Mouse (Mus musculus) heart, embryonic 15.5 days (tissue): Measurements from ENCODE around the gene Mau2. TPM values are rescaled to one million over a fixed set of nuclear protein-coding genes. Genes with fewer than 3 reads are reported as not detected.
"Not testable (repeated sequence)": the region's sequence is repeated elsewhere in the genome, so short reads cannot be mapped to it uniquely, and the experiment has no call there.

Source experiments
- ATAC-seq: fragments of 200-750 bp; cut with Nextera tagmentation; replicated peaks from 2 replicates; pipeline ENCODE4 v1.8.0; 2017; ENCODE audit warnings: low read depth, moderate TSS enrichment; ENCODE audit not compliant: insufficient number of reproducible peaks, insufficient read depth, low FRiP score
- H3K27ac ChIP-seq: fragments of 300-500 bp; sonication (generic); 2 replicates; pipeline ENCODE4 v1.5.1; 2015; ENCODE audit warnings: mild to moderate bottlenecking, inconsistent platforms
- H3K27me3 ChIP-seq: fragments of 300-500 bp; sonication (generic); 2 replicates; pipeline ENCODE4 v1.6.1; 2015; ENCODE audit warnings: inconsistent platforms
- H3K36me3 ChIP-seq: fragments of 300-500 bp; sonication (generic); 2 replicates; pipeline ENCODE4 v1.6.1; 2015; ENCODE audit warnings: mild to moderate bottlenecking, inconsistent platforms
- H3K4me1 ChIP-seq: fragments of 300-500 bp; sonication (generic); replicated peaks from 2 replicates; pipeline ENCODE4 v1.6.1; 2015; ENCODE audit warnings: inconsistent platforms
- H3K4me2 ChIP-seq: fragments of 300-500 bp; sonication (generic); 2 replicates; pipeline ENCODE4 v1.6.1; 2015; ENCODE audit warnings: inconsistent platforms, mild to moderate bottlenecking, moderate library complexity
- H3K4me3 ChIP-seq: fragments of 300-500 bp; sonication (generic); 2 replicates; pipeline ENCODE4 v1.5.1; 2015; ENCODE audit warnings: mild to moderate bottlenecking, inconsistent platforms
- H3K9ac ChIP-seq: fragments of 300-500 bp; sonication (generic); 2 replicates; pipeline ENCODE4 v1.6.1; 2015; ENCODE audit warnings: mild to moderate bottlenecking, inconsistent platforms
- H3K9me3 ChIP-seq: fragments of 300-500 bp; sonication (generic); replicated peaks from 2 replicates; pipeline ENCODE4 v1.6.1; 2016; ENCODE audit warnings: inconsistent platforms
- WGBS: fragments of 180-500 bp; shearing (Covaris S2); methylation state at CpG from one replicate; pipeline ENCODE4 v1.1.7; 2015; ENCODE audit warnings: mixed read lengths; 5-methylcytosine and 5-hydroxymethylcytosine counted together
- polyA plus RNA-seq: library from polyadenylated mRNA; unstranded; fragments of >200 nt; fragmentation: Nextera tagmentation; extraction: Ambion mirVana; gene quantifications from 2 replicates; pipeline ENCODE4 v1.2.1, GENCODE M21; 2015

Mau2 gene
- polyA plus RNA-seq, 1 experiment from 2014 or later = 32.0 TPM

- Histone ChIP-seq H3K9me3 (no peaks in the 10 kb centered on the region), H3K9ac (no peak overlapping the region), H3K4me3 (no peak overlapping the region), H3K4me1 (no peaks in the 10 kb centered on the region), H3K4me2 (no peak overlapping the region), H3K27me3 (no peaks in the 10 kb centered on the region), H3K27ac (no peak overlapping the region), H3K36me3 (peaks cover 32% of the 10 kb centered on the region)
- ATAC-seq = no peak
- WGBS = 63% methylated on average over 1 of the region's 1 CpGs
These were observed 27.5 kb downstream of the Mau2 start for GRCm38 (mm10) chr8:70015017-70015416.

GRCm38 (mm10) chr8:70012763-70013162 lies 29.8 kb downstream of the Mau2 start:
- no peaks in the 10 kb centered on the region for H3K4me1 ChIP-seq
- ATAC-seq = no peak
- no peak overlapping the region for H3K4me2 ChIP-seq
- H3K9ac ChIP-seq = no peak overlapping the region
- peaks cover 10% of the 10 kb centered on the region for H3K36me3 ChIP-seq
- H3K9me3 ChIP-seq = no peaks in the 10 kb centered on the region
- WGBS = 81% methylated on average over 1 of the region's 1 CpGs
- no peak overlapping the region for H3K27ac ChIP-seq
- no peak overlapping the region for H3K4me3 ChIP-seq
- H3K27me3 ChIP-seq = no peaks in the 10 kb centered on the region

DNA sequence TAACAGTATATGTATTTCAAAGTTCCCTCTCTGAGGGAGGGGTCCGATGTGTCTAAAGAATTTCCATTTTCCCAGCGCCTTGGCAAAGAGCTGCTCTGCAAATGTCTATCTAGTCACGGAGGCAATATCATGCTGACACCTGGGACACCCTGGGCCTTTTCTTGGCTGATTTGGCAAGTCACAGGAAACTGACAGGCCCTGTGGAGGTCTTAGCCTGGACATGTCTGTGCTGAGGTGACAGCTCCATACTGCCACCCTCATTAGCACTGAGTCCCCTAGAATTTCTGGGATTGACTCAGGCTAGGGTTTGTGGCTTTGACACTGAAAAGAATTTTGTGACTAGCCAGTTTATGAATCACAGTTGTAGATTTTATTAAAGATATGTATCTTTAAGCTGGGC lies 30.2 kb downstream of the Mau2 start:
- Histone ChIP-seq H3K4me3 (no peak overlapping the region), H3K36me3 (peaks cover 7% of the 10 kb centered on the region), H3K27me3 (no peaks in the 10 kb centered on the region), H3K9ac (no peak overlapping the region), H3K4me2 (no peak overlapping the region), H3K4me1 (no peaks in the 10 kb centered on the region), H3K9me3 (no peaks in the 10 kb centered on the region), H3K27ac (no peak overlapping the region)
- ATAC-seq = no peak
- WGBS = 68% methylated on average over 3 of the region's 3 CpGs

DNA sequence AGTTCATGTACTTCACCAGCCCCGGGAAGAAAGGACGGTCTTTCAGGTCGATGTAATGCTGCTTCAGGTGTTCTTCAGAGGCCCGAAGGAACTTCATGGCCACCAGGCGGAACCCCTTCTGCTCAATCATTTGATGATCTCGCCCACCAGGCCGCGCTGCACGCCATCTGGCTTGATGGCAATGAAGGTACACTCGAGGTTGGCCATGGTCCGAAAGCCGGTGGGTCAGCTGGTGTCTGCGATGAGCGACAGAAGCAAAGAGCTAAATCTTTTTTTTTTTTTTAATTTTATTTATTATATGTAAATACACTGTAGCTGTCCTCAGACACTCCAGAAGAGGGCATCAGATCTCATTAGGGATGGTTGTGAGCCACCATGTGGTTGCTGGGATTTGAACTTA lies 31.7 kb downstream of the Mau2 start:
- H3K4me2 ChIP-seq, ATAC-seq, H3K27ac ChIP-seq, H3K4me3 ChIP-seq, H3K4me1 ChIP-seq, H3K27me3 ChIP-seq, H3K36me3 ChIP-seq, H3K9ac ChIP-seq, H3K9me3 ChIP-seq: not testable (repeated sequence)
- WGBS = 89% methylated on average over 14 of the region's 14 CpGs

DNA sequence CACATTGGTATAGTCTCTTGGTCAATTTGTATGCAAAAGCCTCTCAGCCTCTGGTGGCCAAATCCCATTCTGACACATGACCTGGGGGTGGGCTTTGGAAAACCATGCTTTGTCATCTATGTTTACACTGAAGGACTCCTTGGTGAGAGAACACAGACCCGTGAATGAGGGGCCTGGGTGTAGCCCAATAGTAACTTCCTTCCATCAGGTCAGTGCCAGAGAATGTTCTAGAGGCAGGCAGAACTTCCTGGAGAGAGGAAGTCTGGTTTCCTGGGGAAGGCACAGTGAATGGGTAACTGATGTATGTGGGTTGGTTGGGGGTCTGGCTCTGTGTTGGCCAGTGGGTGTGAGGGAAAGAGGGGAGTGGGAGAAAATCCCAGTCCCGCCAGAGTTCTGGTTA lies 37.4 kb downstream of the Mau2 start:
- no peaks in the 10 kb centered on the region for H3K27me3 ChIP-seq
- peak; percentile 34; the same call in 1 of the 2 replicates for ATAC-seq
- H3K4me3 ChIP-seq = no peak overlapping the region
- H3K27ac ChIP-seq = peak overlapping the region; percentile 42; the same call in 1 of the 2 replicates
- H3K9me3 ChIP-seq = no peaks in the 10 kb centered on the region
- H3K4me1 ChIP-seq = peaks cover 21% of the 10 kb centered on the region
- 46% methylated on average over 2 of the region's 2 CpGs for WGBS
- no peaks in the 10 kb centered on the region for H3K36me3 ChIP-seq
- no peak overlapping the region for H3K9ac ChIP-seq
- H3K4me2 ChIP-seq = no peak overlapping the region

- Histone ChIP-seq H3K9me3 (no peaks in the 10 kb centered on the region), H3K4me1 (peaks cover 21% of the 10 kb centered on the region), H3K4me3 (no peak overlapping the region), H3K27me3 (no peaks in the 10 kb centered on the region), H3K36me3 (no peaks in the 10 kb centered on the region), H3K9ac (no peak overlapping the region), H3K4me2 (no peak overlapping the region), H3K27ac (no peak overlapping the region)
- no peak for ATAC-seq
These were observed 38.2 kb downstream of the Mau2 start for GRCm38 (mm10) chr8:70004345-70004744.

GRCm38 (mm10) chr8:70003204-70003657 lies 39.3 kb downstream of the Mau2 start:
- H3K27ac ChIP-seq = no peak overlapping the region
- H3K4me3 ChIP-seq = no peak overlapping the region
- no peak overlapping the region for H3K4me2 ChIP-seq
- no peak overlapping the region for H3K9ac ChIP-seq
- no peaks in the 10 kb centered on the region for H3K36me3 ChIP-seq
- H3K9me3 ChIP-seq = no peaks in the 10 kb centered on the region
- H3K27me3 ChIP-seq = no peaks in the 10 kb centered on the region
- H3K4me1 ChIP-seq = peaks cover 21% of the 10 kb centered on the region
- ATAC-seq = no peak
- 52% methylated on average over 4 of the region's 4 CpGs for WGBS

DNA sequence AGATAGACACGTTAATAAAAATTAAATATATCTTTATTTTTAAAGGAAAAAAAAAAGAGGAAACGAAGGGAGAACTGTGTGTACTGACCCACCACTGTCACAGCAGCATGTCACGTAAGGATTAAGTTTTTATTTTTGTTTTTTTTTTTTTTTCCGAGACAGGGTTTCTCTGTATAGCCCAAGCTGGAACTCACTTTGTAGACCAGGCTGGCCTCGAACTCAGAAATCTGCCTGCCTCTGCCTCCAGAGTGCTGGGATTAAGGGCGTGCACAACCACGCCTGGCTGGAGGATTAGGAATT lies 40.7 kb downstream of the Mau2 start:
- H3K9ac ChIP-seq, H3K9me3 ChIP-seq, H3K36me3 ChIP-seq, ATAC-seq, H3K27me3 ChIP-seq: not testable (repeated sequence)
- WGBS = 36% methylated on average over 7 of the region's 7 CpGs
- Histone ChIP-seq H3K4me3 (peak overlapping the region; percentile 40), H3K4me2 (peak overlapping the region; percentile 61), H3K4me1 (peaks cover 25% of the 10 kb centered on the region), H3K27ac (peak overlapping the region; percentile 90)

GRCm38 (mm10) chr8:70001176-70001891 lies 41.2 kb downstream of the Mau2 start:
- WGBS = 1% methylated on average over 16 of the region's 16 CpGs
- Histone ChIP-seq H3K36me3 (no peaks in the 10 kb centered on the region), H3K9me3 (no peaks in the 10 kb centered on the region), H3K4me1 (peaks cover 26% of the 10 kb centered on the region), H3K27ac (peak overlapping the region; percentile 90), H3K4me3 (peak overlapping the region; percentile 40), H3K4me2 (peak overlapping the region; percentile 61), H3K27me3 (no peaks in the 10 kb centered on the region), H3K9ac (peak overlapping the region; percentile 35)
- peak; percentile 73 for ATAC-seq

DNA sequence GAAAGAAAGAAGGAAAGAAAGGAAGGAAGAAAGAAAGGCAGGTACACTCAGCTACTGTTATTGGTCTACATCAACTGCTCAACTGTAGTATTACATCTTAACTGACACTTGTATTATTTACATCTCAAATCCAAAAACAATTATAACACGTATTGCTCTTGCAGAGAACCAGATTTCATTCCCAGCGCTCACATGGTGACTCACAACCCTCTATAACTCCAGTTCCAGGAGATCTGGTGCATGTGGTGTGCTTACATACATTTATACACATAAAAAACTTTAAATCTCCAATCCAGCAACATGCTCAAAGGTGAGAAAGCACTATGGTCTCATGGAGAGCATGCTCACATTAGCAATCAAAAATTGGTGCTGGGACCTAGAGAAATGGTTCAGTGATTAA lies 42.3 kb downstream of the Mau2 start:
- Histone ChIP-seq H3K27me3 (no peaks in the 10 kb centered on the region), H3K36me3 (no peaks in the 10 kb centered on the region), H3K4me2 (no peak overlapping the region), H3K9me3 (no peaks in the 10 kb centered on the region), H3K4me3 (no peak overlapping the region), H3K9ac (no peak overlapping the region), H3K27ac (no peak overlapping the region), H3K4me1 (peaks cover 27% of the 10 kb centered on the region)
- no peak for ATAC-seq
- 88% methylated on average over 2 of the region's 2 CpGs for WGBS

DNA sequence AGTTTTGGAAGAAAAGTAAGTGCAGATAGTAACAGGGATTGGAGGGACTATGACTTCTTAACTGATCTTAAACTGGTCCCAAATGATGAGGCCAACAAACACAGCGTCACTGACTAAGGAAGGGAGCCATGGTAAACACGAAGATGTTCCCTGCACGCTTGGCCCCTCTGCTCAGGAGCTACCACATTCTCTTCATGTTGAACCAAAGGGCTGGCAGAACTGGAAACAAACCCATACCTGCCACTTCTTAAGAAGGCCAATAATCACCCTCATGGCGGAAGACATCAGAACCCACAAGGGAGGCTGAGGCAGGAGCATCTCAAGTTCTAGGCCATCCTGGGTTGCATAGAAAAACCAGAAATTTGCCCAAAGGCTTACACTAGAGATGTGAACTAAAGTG lies 43.3 kb downstream of the Mau2 start:
- Histone ChIP-seq H3K4me3 (no peak overlapping the region), H3K36me3 (no peaks in the 10 kb centered on the region), H3K4me2 (no peak overlapping the region), H3K4me1 (peaks cover 35% of the 10 kb centered on the region), H3K27me3 (no peaks in the 10 kb centered on the region), H3K9me3 (no peaks in the 10 kb centered on the region), H3K9ac (no peak overlapping the region), H3K27ac (no peak overlapping the region)
- no peak for ATAC-seq
- 89% methylated on average over 4 of the region's 4 CpGs for WGBS

- no peak overlapping the region for H3K4me2 ChIP-seq
- H3K4me1 ChIP-seq = peaks cover 35% of the 10 kb centered on the region
- no peaks in the 10 kb centered on the region for H3K27me3 ChIP-seq
- ATAC-seq = no peak
- H3K9ac ChIP-seq = no peak overlapping the region
- H3K27ac ChIP-seq = no peak overlapping the region
- H3K9me3 ChIP-seq = no peaks in the 10 kb centered on the region
- H3K4me3 ChIP-seq = no peak overlapping the region
- 87% methylated on average over 3 of the region's 3 CpGs for WGBS
- H3K36me3 ChIP-seq = no peaks in the 10 kb centered on the region
These were observed 43.8 kb downstream of the Mau2 start for GRCm38 (mm10) chr8:69998706-69999105.
